Mouse (Mus musculus): ENCODE measurements around the gene Hist1h2ag. TPM values are rescaled to one million over a fixed set of nuclear protein-coding genes. Genes with fewer than 3 reads are reported as not detected.

Hist1h2ag gene
- total RNA-seq, 2 experiments from 2014 or later: 8.1 to 9.2 TPM

DNA sequence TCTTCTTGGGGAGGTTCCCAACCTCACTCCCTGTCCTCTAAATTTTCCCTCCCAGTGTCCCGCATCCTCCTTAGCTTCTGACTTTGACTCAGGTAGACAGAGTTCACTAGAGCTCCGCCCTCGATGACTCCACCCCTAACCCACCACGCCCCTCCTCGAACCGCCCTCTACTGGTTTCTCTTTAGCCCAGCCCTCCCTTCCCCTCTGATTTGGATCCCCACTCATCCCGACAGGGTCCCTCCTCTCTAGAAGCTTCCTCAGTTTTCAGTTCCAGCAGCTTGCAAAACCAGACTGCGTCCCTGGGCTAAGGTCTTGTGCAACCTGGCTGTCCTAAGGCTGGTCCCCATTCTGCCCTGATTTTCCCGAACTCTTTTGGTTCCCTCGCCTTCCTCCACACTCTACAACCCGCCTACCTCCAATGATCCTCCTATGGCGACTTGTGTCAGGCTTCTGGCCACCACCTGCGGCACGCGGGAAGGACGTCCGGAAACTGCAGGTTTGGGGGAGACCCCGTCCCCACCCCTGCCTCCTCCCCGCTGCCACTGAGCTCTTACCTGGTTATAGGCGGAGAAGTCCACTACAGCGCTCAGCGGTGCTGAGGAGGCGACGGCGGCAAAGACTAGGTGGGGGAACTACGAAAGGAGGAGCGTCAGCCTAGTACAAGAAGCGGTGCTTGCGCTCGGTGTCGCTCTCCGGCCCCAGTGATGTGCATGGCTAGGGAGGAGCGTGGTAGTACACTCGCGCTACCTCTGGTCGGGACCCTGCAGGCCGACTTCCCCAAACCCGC lies 36.2 kb downstream of the Hist1h2ag start:
- H3K4me3 ChIP-seq: peak overlapping the region; percentile 52
- intact Hi-C loops (cut with DNase I): loop anchor here (10.0 kb wide), 1 partner anchor 1388 kb away; no protein-coding TSS in a partner anchor
- H3K27ac ChIP-seq: no peak overlapping the region
- DNase-seq (ENCODE audit: extremely low spot score in 1 of 2, low spot score in 2 of 2): no peak
- TF ChIP-seq CTCF (IDR thresholded peaks at IDR 0.05): no peak

DNA sequence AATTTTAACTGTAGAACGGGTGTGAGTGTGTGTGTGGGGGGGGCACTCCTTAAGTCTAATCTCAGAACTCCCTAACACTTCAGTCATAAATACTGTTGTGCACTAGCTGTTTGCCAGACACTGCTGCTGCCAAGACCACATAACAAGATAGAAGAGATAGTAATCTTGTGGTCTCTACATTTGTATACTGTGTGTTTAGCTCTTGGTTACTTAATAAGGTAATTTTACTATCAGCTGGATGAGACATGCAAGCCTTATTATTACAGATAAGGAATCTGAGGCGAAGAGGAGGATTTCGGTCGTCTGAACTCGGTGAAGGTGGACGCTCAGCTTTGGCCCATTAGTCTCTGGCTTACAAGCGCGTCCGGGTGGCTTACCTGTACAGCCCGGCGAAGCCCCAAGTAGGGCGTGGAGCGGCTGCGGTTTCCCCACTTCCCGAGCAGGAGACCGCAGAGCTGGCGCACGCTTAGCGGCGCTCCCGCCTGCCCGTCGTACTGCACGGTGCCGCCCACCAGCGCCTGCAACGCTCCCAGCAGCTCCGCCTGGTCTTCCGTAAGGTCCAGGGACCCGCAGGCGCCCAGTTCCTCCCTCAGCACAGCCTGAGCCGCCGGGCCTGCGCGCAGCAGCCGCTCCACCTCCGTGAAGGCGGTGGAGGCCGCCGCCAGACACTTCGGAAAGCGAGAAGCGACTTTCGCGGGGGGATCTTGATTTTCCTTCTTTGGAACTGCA lies 37.0 kb downstream of the Hist1h2ag start:
- H3K4me3 ChIP-seq: peak overlapping the region; percentile 52
- no peak for TF ChIP-seq CTCF (IDR thresholded peaks at IDR 0.05)
- DNase-seq (ENCODE audit: extremely low spot score in 1 of 2, low spot score in 2 of 2): peak in 1 of 2 experiments; percentile 47
- H3K27ac ChIP-seq: no peak overlapping the region
- intact Hi-C loops (cut with DNase I): loop anchor here (10.0 kb wide), 1 partner anchor 1389 kb away; no protein-coding TSS in a partner anchor

DNA sequence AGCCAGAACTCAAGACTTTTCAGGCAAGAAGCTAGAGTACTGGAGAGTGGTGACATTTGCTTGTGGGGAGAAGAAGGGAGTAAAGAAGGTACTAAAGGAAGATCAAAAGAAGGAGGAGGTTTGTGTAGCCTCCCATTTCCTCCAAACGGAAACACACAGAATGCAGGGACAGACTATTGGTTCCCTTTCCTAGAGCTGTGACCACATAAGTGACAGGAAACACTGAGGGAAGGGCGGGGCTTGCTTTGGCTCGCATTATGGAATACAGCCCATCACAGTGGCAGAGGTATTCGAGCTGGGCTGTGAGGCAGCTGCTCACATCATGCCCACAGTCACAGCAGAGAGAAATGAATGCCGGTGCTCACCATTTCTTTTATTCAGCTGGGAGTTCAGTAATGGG lies 40.9 kb downstream of the Hist1h2ag start:
- TF ChIP-seq CTCF (IDR thresholded peaks at IDR 0.05): no peak
- Histone ChIP-seq H3K27ac (no peak overlapping the region), H3K4me3 (no peak overlapping the region)
- DNase-seq (ENCODE audit: extremely low spot score in 1 of 2, low spot score in 2 of 2): no peak
- intact Hi-C loops (cut with DNase I): loop anchor here (10.0 kb wide), 1 partner anchor 1393 kb away; no protein-coding TSS in a partner anchor

DNA sequence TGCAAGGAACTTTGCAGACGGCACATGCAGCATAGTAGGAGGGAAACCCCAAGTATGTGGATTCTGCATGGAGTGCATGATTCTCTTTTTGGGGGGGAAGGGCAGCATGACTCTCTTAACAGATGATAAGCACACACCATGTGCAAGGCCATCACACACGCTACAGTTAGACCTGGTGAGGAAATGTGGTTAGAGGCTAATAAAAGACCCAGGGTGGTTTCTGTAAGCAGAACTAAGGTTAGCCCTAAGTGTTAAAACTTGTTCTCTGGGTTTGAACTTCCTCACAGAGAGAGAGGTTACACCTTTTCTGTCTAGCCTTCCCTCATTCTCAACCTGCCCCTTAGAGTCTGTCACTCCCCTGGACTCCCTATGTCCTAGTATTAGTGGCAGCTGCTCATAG lies 41.4 kb downstream of the Hist1h2ag start:
- H3K27ac ChIP-seq: no peak overlapping the region
- no peak overlapping the region for H3K4me3 ChIP-seq
- DNase-seq (ENCODE audit: extremely low spot score in 1 of 2, low spot score in 2 of 2): no peak
- intact Hi-C loops (cut with DNase I): loop anchor here (10.0 kb wide), 1 partner anchor 1393 kb away; no protein-coding TSS in a partner anchor
- no peak for TF ChIP-seq CTCF (IDR thresholded peaks at IDR 0.05)

DNA sequence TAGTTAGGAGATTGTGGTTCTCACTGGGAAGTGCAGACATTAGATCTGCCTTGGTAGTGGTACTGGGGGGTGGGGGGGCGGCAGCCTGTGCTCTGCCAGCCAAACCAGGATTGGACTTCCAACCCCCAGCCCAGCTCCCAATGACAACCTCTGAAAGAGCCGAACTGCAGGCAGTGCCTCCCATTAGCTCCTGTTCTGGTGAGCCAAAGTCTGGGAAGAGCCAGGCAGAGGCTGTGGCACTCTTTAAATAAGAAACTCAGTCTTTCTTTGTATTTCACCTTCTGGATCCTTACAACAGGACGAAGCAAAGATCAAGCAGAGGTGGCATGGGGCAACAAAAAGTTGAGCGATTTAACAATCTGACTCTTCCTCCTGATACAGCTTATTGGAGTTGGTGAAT lies 43.6 kb downstream of the Hist1h2ag start:
- no peak for DNase-seq (ENCODE audit: extremely low spot score in 1 of 2, low spot score in 2 of 2)
- intact Hi-C loops (cut with DNase I): no loop called here

DNA sequence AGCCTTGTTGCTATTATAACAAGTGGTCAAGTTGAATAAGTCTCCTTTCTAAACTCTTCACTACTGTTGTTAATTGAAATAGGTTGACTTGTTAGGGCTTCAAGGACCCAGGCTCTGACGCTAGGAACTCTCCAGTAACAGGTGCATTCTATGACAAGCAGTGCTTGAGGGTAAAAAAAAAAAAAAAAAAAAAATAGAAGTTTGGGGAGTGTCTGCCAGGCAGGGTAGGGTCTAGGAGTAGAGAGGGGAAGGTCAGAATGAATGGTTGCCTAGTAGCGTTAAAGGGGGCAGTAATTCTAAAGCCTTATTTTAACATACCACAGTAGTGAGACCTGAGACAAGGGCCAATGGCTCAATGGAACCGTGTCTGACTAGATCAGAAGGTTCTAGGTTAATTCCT lies 44.3 kb downstream of the Hist1h2ag start:
- Histone ChIP-seq H3K4me3 (no peak overlapping the region), H3K27ac (no peak overlapping the region)
- DNase-seq (ENCODE audit: extremely low spot score in 1 of 2, low spot score in 2 of 2): no peak
- intact Hi-C loops (cut with DNase I): no loop called here
- no peak for TF ChIP-seq CTCF (IDR thresholded peaks at IDR 0.05)

More for the DNA sequence above, 43.6 kb downstream of the Hist1h2ag start:
- no peak for TF ChIP-seq CTCF (IDR thresholded peaks at IDR 0.05)
- Histone ChIP-seq H3K27ac (no peak overlapping the region), H3K4me3 (no peak overlapping the region)

DNA sequence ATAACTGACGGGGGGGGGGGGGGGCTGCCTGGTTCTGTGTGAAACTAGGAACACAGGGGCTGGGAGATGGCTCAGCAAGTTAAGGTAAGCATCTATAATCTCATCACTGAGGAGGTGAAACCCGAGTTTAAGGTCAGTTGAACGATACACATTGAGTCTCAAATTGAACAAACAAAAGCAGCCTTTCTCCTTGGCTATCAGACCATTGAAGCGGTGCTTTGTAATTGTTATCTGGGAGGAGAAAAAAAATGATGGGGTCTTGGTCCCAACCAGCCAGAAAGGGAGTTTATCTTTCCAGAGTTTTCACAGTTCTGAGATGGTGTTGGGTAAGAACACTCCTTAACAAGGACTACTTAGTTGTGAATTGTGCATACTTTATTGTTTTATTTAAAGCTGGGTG lies 44.9 kb downstream of the Hist1h2ag start:
- intact Hi-C loops (cut with DNase I): no loop called here
- no peak overlapping the region for H3K4me3 ChIP-seq
- no peak for TF ChIP-seq CTCF (IDR thresholded peaks at IDR 0.05)
- no peak overlapping the region for H3K27ac ChIP-seq
- no peak for DNase-seq (ENCODE audit: extremely low spot score in 1 of 2, low spot score in 2 of 2)

DNA sequence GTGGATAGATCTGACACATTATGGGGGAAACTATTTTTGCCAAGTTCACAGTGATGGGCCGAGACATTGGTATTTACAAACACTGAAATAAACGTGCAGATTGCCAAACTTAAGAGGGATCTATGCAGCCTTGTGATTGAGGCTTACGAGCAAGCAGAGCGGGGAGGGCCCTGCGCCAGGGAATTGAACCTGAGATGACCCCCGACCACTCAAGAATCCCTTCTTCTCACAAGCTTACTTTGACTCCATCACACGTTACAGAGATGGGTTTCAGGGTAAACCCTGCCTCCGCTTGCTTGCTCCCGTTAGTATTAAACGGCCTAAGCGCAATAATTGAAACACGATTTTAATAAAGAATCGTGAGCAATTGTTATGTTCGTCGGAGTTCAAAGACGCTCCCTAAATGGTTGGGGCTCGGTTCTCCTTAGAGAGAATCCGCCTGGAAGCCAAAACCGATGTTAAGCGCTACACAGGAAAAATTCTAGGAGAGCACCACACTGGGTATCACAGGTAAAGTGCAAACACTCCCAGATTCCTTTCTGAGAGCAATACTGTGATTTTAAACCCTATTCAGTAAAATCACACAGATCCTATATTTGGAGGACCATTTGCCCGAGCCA lies 45.4 kb downstream of the Hist1h2ag start:
- H3K4me3 ChIP-seq: peak overlapping the region; percentile 21
- intact Hi-C loops (cut with DNase I): no loop called here
- no peak for DNase-seq (ENCODE audit: extremely low spot score in 1 of 2, low spot score in 2 of 2)

DNA sequence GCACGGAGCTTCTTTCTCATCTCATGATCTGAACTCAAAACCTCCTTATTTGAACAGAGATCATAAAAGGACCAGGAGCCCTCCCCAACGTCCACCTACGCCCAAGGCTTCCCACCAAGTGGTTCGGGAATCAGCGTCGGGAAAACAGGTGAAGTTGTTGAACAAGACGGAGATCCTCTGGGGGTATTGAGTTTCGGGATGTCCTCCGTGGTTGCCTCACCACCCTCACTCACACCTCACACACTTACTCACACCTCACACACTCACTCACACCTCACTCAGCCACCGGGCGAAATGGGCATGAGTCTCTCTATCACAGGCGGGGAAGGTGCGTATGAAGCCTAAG lies 45.9 kb downstream of the Hist1h2ag start:
- DNase-seq (ENCODE audit: extremely low spot score in 1 of 2, low spot score in 2 of 2): no peak
- Histone ChIP-seq H3K27ac (no peak overlapping the region), H3K4me3 (peak overlapping the region; percentile 21)
- no peak for TF ChIP-seq CTCF (IDR thresholded peaks at IDR 0.05)
- intact Hi-C loops (cut with DNase I): no loop called here

More for the DNA sequence above, 45.4 kb downstream of the Hist1h2ag start:
- no peak for TF ChIP-seq CTCF (IDR thresholded peaks at IDR 0.05)
- H3K27ac ChIP-seq: no peak overlapping the region

DNA sequence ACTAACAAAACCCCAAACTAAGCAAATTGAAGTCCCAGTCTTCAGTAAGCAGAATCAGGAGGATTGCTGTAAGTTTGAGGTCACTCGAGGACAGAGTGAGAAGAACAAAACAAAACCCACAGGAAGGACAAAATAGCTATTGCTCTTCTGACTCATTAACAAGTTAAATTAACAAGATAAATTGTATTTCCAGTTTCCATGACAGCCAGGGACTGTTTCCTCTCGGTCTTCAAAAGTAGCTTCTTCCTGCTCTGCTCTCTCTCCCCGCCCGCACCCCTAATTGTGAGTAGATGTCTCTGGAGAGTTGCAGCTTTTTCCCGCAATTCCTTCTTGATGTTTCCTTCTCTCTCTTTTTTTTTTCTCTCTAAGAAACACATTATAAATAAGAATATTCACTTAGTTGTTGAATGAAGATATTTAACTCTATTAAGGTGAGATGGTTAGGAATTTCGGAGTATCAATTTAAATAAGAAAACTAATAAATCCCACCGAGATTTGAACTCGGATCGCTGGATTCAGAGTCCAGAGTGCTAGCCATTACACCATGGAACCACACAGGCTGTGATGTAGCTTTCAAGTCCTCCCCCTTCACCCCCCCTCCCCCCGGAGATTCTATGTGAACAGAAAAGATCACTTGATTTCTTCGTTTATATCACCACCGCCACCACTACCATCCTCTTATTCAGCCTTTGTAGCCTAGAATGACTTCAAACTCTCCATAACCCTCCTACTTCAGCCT lies 46.5 kb downstream of the Hist1h2ag start:
- no peak for TF ChIP-seq CTCF (IDR thresholded peaks at IDR 0.05)
- Histone ChIP-seq H3K27ac (no peak overlapping the region), H3K4me3 (peak overlapping the region; percentile 21)
- no peak for DNase-seq (ENCODE audit: extremely low spot score in 1 of 2, low spot score in 2 of 2)
- intact Hi-C loops (cut with DNase I): no loop called here

DNA sequence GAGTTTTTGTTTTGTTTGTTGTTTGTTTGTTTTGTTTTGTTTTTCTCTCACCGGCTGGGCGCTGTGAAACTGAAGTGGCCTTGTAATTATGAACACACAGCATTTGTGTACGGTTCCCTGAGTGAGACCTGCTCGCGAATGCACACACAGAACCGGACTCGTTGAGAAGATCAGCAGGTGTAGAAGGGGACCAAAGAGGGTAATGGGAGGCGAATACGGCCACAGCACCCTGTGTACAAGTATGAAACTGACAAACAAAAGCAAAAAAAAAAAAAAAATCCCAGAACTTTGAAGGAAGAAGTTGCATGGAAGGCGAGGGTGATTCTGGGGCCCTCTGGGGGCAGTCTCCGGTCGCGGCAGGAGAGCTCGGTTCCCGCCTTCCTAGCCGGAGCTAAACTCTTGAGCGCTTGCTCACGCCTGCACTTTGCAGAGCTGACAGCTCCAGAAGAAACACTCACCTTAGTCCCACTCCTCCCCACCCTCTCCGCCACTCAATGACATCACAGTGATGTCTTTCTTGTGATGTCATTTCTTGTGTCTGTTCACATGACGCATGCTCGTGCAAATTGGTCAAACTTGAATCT lies 47.3 kb downstream of the Hist1h2ag start:
- TF ChIP-seq CTCF (IDR thresholded peaks at IDR 0.05): no peak; the same call in 1 of the 2 replicates
- no peak overlapping the region for H3K27ac ChIP-seq
- H3K4me3 ChIP-seq: peak overlapping the region; percentile 24; the same call in 1 of the 2 replicates
- DNase-seq (ENCODE audit: extremely low spot score in 1 of 2, low spot score in 2 of 2): no peak
- intact Hi-C loops (cut with DNase I): loop anchor here (2.0 kb wide), 2 partner anchors 19 to 21 kb away; no protein-coding TSS in a partner anchor

Measured in left cerebral cortex, adult 2 months (tissue).